ENCODE assay signal across 9 mouse cellular contexts in the genomic region with DNA sequence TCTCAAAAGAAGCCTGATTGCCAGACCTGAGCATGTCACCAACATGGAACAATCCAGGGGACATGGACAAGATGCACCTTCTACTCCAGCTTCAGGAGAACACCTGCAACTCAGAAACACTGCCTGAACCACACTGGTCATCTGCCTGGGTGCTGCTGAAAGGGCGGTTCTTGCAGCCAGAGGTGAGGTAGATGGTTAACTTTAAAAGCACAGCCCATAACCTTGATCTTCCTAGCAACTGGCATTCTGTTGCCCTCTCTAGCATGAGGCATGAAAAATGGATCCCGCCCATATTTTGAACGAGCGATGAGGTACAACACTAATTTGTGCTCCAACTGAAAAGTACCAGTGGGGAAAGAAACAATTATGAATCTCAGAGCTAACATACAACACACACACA. TPM values are rescaled to one million over a fixed set of nuclear protein-coding genes. Genes with fewer than 3 reads are reported as not detected.
DNase-seq lines count a peak whose midpoint lies in the region; ATAC-seq lines count a peak whose summit lies in the region.
"Had no signal": no experiment of that assay in that cellular context is flagged by ENCODE, and none has a peak within 500 bp of the region (broad histone marks: within the 10 kb centered on the region; RNA-seq: fewer than 3 reads in every experiment).

No protein-coding gene starts in this region.

- H3K4me3 ChIP-seq in heart, embryonic 14.5 days (ENCODE audit: control insufficient read depth in 1 of 2, insufficient read depth in 1 of 2, low read depth in 1 of 2, low read length in 2 of 2) = no peak overlapping the region
- H3K4me3 ChIP-seq in forebrain, embryonic 14.5 days (ENCODE audit: low read depth, low read length) = no peak overlapping the region
- no peak overlapping the region for H3K4me3 ChIP-seq in kidney, embryonic 16.5 days (ENCODE audit: low read length)
- H3K4me3 ChIP-seq in neural tube, embryonic 12.5 days = no peak overlapping the region

- H3K36me3 ChIP-seq in heart, embryonic 14.5 days (ENCODE audit: control insufficient read depth, insufficient read depth, low read length) = peaks cover 55% of the 10 kb centered on the region
- peaks cover 24% of the 10 kb centered on the region for H3K36me3 ChIP-seq in forebrain, embryonic 14.5 days (ENCODE audit: control insufficient read depth, insufficient read depth, low read length)
- no peaks in the 10 kb centered on the region; the same call in 1 of the 2 replicates for H3K36me3 ChIP-seq in kidney, embryonic 16.5 days (ENCODE audit: insufficient read depth, low read length)
- H3K36me3 ChIP-seq in neural tube, embryonic 12.5 days = peaks cover 15% of the 10 kb centered on the region

- 71% methylated on average over 4 of the region's 4 CpGs for WGBS in heart, embryonic 14.5 days
- 57% methylated on average over 4 of the region's 4 CpGs for whole genome bisulfite sequencing in forebrain, embryonic 14.5 days
- WGBS in kidney, embryonic 16.5 days = 62% methylated on average over 4 of the region's 4 CpGs
- WGBS in neural tube, embryonic 12.5 days = 60% methylated on average over 4 of the region's 4 CpGs

- no peak for DNase-seq in heart, adult 9 months (ENCODE audit: low spot score in 2 of 2)
- no peak for DNase-seq in forebrain, embryonic 14.5 days (ENCODE audit: low spot score)
- no peak for DNase-seq in retina, embryonic 14.5 days (ENCODE audit: low spot score)
- DNase-seq in B cell, adult 2 months = no peak
- no peak for DNase-seq in spleen, adult 18-20 months
- DNase-seq: right cerebral cortex, postnatal 25 days had no signal

- H3K4me1 ChIP-seq in heart, embryonic 14.5 days (ENCODE audit: control insufficient read depth in 2 of 2, insufficient read depth in 2 of 2, low read length in 2 of 2) = peaks cover 69 to 95% of the 10 kb centered on the region in 2 experiments
- peaks cover 74% of the 10 kb centered on the region for H3K4me1 ChIP-seq in forebrain, embryonic 14.5 days (ENCODE audit: control insufficient read depth, insufficient read depth, low read length)
- H3K4me1 ChIP-seq in kidney, embryonic 16.5 days (ENCODE audit: insufficient read depth, low read length) = peaks cover 91% of the 10 kb centered on the region
- H3K4me1 ChIP-seq in neural tube, embryonic 12.5 days = peaks cover 90% of the 10 kb centered on the region

- 0 out of 2 replicates have a peak overlapping the region, but pooled peaks have one; percentile 55 for H3K9ac ChIP-seq in heart, embryonic 14.5 days (ENCODE audit: low read length)
- H3K9ac ChIP-seq in forebrain, embryonic 14.5 days (ENCODE audit: low read length) = peak overlapping the region; percentile 55; the same call in 1 of the 2 replicates
- H3K9ac ChIP-seq in kidney, embryonic 16.5 days (replicated peaks; ENCODE audit: low read length) = peak overlapping the region; percentile 49
- 0 out of 2 replicates have a peak overlapping the region, but pooled peaks have one; percentile 42 for H3K9ac ChIP-seq in neural tube, embryonic 12.5 days

- H3K4me2 ChIP-seq in heart, embryonic 14.5 days (ENCODE audit: low read length) = no peak overlapping the region
- H3K4me2 ChIP-seq in forebrain, embryonic 14.5 days (ENCODE audit: low read length) = peak overlapping the region; percentile 46
- peak overlapping the region; percentile 80 for H3K4me2 ChIP-seq in kidney, embryonic 16.5 days (replicated peaks; ENCODE audit: low read depth, low read length)
- H3K4me2 ChIP-seq in neural tube, embryonic 12.5 days (replicated peaks) = peak overlapping the region; percentile 80

- ATAC-seq in heart, embryonic 14.5 days (ENCODE audit: insufficient number of reproducible peaks, insufficient read depth, low FRiP score, low read depth) = no peak
- no peak for ATAC-seq in forebrain, embryonic 14.5 days
- no peak for ATAC-seq in kidney, embryonic 16.5 days (ENCODE audit: low FRiP score, low TSS enrichment)
- no peak for ATAC-seq in neural tube, embryonic 12.5 days (ENCODE audit: low FRiP score, low read depth)

- H3K9me3 ChIP-seq in heart, embryonic 14.5 days (ENCODE audit: control insufficient read depth, low read length) = no peaks in the 10 kb centered on the region
- H3K9me3 ChIP-seq in forebrain, embryonic 14.5 days (replicated peaks; ENCODE audit: control insufficient read depth, low read length) = no peaks in the 10 kb centered on the region
- no peaks in the 10 kb centered on the region for H3K9me3 ChIP-seq in kidney, embryonic 16.5 days (ENCODE audit: low read length)
- no peaks in the 10 kb centered on the region for H3K9me3 ChIP-seq in neural tube, embryonic 12.5 days

- peak overlapping the region in 1 of 2 experiments; percentile 53; a peak in 1 of 4 replicates for H3K27ac ChIP-seq in heart, embryonic 14.5 days (replicated peaks in 1 of 2; ENCODE audit: control insufficient read depth in 1 of 2, insufficient read depth in 1 of 2, low read depth in 2 of 2, low read length in 2 of 2)
- peak overlapping the region; percentile 16; the same call in 1 of the 2 replicates for H3K27ac ChIP-seq in forebrain, embryonic 14.5 days (ENCODE audit: low read depth, low read length)
- H3K27ac ChIP-seq in kidney, embryonic 16.5 days (ENCODE audit: low read length) = peak overlapping the region; percentile 97
- no peak overlapping the region for H3K27ac ChIP-seq in neural tube, embryonic 12.5 days

- no peaks in the 10 kb centered on the region for H3K27me3 ChIP-seq in heart, embryonic 14.5 days (ENCODE audit: control insufficient read depth, insufficient read depth, low read length)
- no peaks in the 10 kb centered on the region for H3K27me3 ChIP-seq in forebrain, embryonic 14.5 days (replicated peaks; ENCODE audit: control insufficient read depth, insufficient read depth, low read length)
- H3K27me3 ChIP-seq in kidney, embryonic 16.5 days (ENCODE audit: insufficient read depth, low read length) = no peaks in the 10 kb centered on the region
- H3K27me3 ChIP-seq in neural tube, embryonic 12.5 days (replicated peaks) = no peaks in the 10 kb centered on the region

RNA-seq across cellular contexts. Expression of gene Zmynd8, which starts 21.6 kb away (rescaled TPM):
- 35.9 and 38.0 TPM in 2 replicates for polyA plus RNA-seq in heart, embryonic 14.5 days (2014; fragmentation: Nextera tagmentation; extraction: Ambion mirVana)
- 43.3 and 58.0 TPM in 2 replicates for polyA plus RNA-seq in forebrain, embryonic 14.5 days (2014; fragmentation: Nextera tagmentation; extraction: Ambion mirVana)
- 58.2 and 69.4 TPM in 2 replicates for polyA plus RNA-seq in kidney, embryonic 16.5 days (2015; fragmentation: Nextera tagmentation; extraction: Ambion mirVana)
- 68.7 and 81.4 TPM in 2 replicates for polyA plus RNA-seq in neural tube, embryonic 12.5 days (2016; fragmentation: Nextera tagmentation; extraction: Ambion mirVana)
